Mouse (Mus musculus) limb, embryonic 10.5 days (tissue): Measurements from ENCODE around the gene Setdb1. TPM values are rescaled to one million over a fixed set of nuclear protein-coding genes. Genes with fewer than 3 reads are reported as not detected.

ENCODE experiments used
- polyA plus RNA-seq: library from polyadenylated mRNA; unstranded; fragments of >200 nt; fragmentation: Nextera tagmentation; extraction: Ambion mirVana; gene quantifications from 2 replicates; pipeline ENCODE4 v1.2.1, GENCODE M21; 2016

The Setdb1 gene
- polyA plus RNA-seq, 1 experiment from 2014 or later = 62.9 TPM

Other genes starting within 250 kb of the Setdb1 start
- 297 and 327 TPM in 2 replicates for gene Vps72, start 246.2 kb downstream of the Setdb1 start, polyA plus RNA-seq
- gene Tmod4, start 232.7 kb downstream of the Setdb1 start, polyA plus RNA-seq = 1.2 and 1.4 TPM in 2 replicates
- gene Scnm1, start 223.2 kb downstream of the Setdb1 start, polyA plus RNA-seq = 74.1 and 79.7 TPM in 2 replicates
- gene Lysmd1, start 223.1 kb downstream of the Setdb1 start, polyA plus RNA-seq = 12.6 and 16.2 TPM in 2 replicates
- gene Tnfaip8l2, start 214.8 kb downstream of the Setdb1 start, polyA plus RNA-seq = 0.35 and 1.9 TPM in 2 replicates
- 8.9 and 15.8 TPM in 2 replicates for gene Sema6c, start 196.7 kb downstream of the Setdb1 start, polyA plus RNA-seq
- gene Gabpb2, start 139.3 kb downstream of the Setdb1 start, polyA plus RNA-seq = 11.4 and 13.1 TPM in 2 replicates
- gene Cdc42se1, start 128.5 kb downstream of the Setdb1 start, polyA plus RNA-seq = 82.6 and 85.3 TPM in 2 replicates
- 12.0 and 12.3 TPM in 2 replicates for gene Mllt11, start 125.0 kb downstream of the Setdb1 start, polyA plus RNA-seq
- gene Gm128, start 115.6 kb downstream of the Setdb1 start, polyA plus RNA-seq = 0.65 and 0.92 TPM in 2 replicates
- gene Bnipl, start 106.0 kb downstream of the Setdb1 start, polyA plus RNA-seq = 0.35 and 0.79 TPM in 2 replicates
- gene Mindy1, start 75.9 kb downstream of the Setdb1 start, polyA plus RNA-seq = 25.8 and 33.0 TPM in 2 replicates
- 27.7 and 30.5 TPM in 2 replicates for gene Prune1, start 75.1 kb downstream of the Setdb1 start, polyA plus RNA-seq
- 1.2 and 1.6 TPM in 2 replicates for gene Anxa9, start 50.0 kb downstream of the Setdb1 start, polyA plus RNA-seq
- gene Cers2, start 42.4 kb downstream of the Setdb1 start, polyA plus RNA-seq = 131 and 144 TPM in 2 replicates
- not detected in 2 replicates for gene 4930558C23Rik, start 45.6 kb upstream of the Setdb1 start, polyA plus RNA-seq
- gene Arnt, start 77.2 kb upstream of the Setdb1 start, polyA plus RNA-seq = 32.3 and 43.5 TPM in 2 replicates
- gene Ctsk, start 142.1 kb upstream of the Setdb1 start, polyA plus RNA-seq = 3.4 and 4.2 TPM in 2 replicates
- gene Ctss, start 169.6 kb upstream of the Setdb1 start, polyA plus RNA-seq = 1.0 and 3.3 TPM in 2 replicates
- 0.10 TPM in 1 of 2 replicates, not detected in the other for gene Hormad1, start 202.5 kb upstream of the Setdb1 start, polyA plus RNA-seq
- gene Golph3l, start 231.7 kb upstream of the Setdb1 start, polyA plus RNA-seq = 25.9 and 31.8 TPM in 2 replicates